Mouse (Mus musculus): ENCODE data around the gene Spock1. TPM values are rescaled to one million over a fixed set of nuclear protein-coding genes. Genes with fewer than 3 reads are reported as not detected.

The Spock1 gene
- polyA plus RNA-seq, 1 experiment from 2014 or later: 31.2 TPM

DNA sequence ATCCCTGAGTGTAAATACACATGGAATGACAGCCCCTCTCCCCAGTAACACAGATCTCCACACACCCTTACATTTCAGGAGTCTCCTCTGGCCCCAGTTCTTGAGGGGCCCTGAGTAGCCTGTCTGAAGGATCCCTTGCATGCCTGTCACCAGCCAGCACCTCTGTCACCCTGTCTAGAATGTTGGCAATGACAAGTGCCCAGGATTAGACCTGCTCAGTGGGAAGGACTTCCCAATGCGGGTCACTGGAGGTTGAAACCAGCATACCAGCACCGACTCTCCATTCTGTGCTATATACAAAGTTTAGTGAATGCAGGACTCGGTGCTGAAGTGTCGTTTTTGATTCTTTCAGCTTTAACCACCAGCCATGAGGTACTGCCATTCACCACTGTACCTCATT is 266.5 kb downstream of the Spock1 start:
- no peak overlapping the region for H3K27ac ChIP-seq (ENCODE audit: low read depth, low read length)
- no peak overlapping the region for H3K4me2 ChIP-seq (ENCODE audit: low read length)
- H3K9ac ChIP-seq (ENCODE audit: low read length): no peak overlapping the region
- no peak for DNase-seq (ENCODE audit: low spot score)
- 80% methylated on average over 4 of the region's 4 CpGs for WGBS
- no peaks in the 10 kb centered on the region for H3K27me3 ChIP-seq (replicated peaks; ENCODE audit: control insufficient read depth, insufficient read depth, low read length)
- no peak overlapping the region for H3K4me3 ChIP-seq (ENCODE audit: low read depth, low read length)
- no peak for ATAC-seq
- peaks cover 7% of the 10 kb centered on the region for H3K4me1 ChIP-seq (ENCODE audit: control insufficient read depth, insufficient read depth, low read length)
- no peaks in the 10 kb centered on the region for H3K9me3 ChIP-seq (replicated peaks; ENCODE audit: control insufficient read depth, low read length)
- H3K36me3 ChIP-seq (ENCODE audit: control insufficient read depth, insufficient read depth, low read length): no peaks in the 10 kb centered on the region

DNA sequence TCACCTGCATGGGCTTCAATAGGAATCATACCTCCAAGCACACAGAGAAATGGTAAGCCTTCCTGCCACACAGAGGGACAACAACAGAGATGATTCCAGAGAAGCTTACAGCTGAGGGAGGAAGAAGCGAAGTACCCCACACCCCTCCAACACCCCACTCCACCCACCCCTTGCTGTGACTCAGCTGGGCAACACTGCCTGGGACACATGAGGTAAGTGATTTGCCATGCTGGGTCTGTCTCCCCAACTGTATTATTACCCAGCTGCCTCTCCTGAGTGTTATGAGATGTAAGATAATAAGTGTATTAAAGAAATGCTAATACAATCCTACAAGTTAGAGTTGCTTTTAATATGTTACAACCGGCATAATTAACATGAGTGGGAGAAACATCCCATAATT is 267.2 kb downstream of the Spock1 start:
- Histone ChIP-seq H3K9ac (ENCODE audit: low read length) (no peak overlapping the region), H3K9me3 (replicated peaks; ENCODE audit: control insufficient read depth, low read length) (no peaks in the 10 kb centered on the region), H3K4me3 (ENCODE audit: low read depth, low read length) (no peak overlapping the region), H3K4me2 (ENCODE audit: low read length) (no peak overlapping the region), H3K4me1 (ENCODE audit: control insufficient read depth, insufficient read depth, low read length) (peaks cover 10% of the 10 kb centered on the region), H3K27ac (ENCODE audit: low read depth, low read length) (no peak overlapping the region), H3K27me3 (replicated peaks; ENCODE audit: control insufficient read depth, insufficient read depth, low read length) (no peaks in the 10 kb centered on the region), H3K36me3 (ENCODE audit: control insufficient read depth, insufficient read depth, low read length) (no peaks in the 10 kb centered on the region)
- ATAC-seq: no peak
- DNase-seq (ENCODE audit: low spot score): no peak
- 89% methylated on average over 2 of the region's 2 CpGs for WGBS

DNA sequence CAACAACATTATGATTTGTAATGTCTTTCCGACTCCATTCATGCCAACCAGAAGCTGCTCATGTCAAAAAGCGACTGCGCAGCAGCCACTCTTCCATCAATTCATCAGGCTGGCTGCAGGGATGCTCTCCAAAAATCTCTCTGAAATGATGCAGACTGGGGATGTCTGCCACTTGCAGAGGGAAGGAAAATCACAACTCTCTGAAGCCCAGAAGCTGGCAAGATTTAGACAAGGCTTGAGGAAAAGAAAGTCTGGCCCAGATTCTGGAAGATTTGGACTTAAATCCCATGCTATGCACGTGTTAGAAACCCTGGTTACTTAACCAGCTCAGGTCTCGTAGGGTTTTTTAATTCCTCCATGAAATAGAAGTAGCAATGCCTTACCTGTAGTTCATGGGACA is 269.3 kb downstream of the Spock1 start:
- H3K4me1 ChIP-seq (ENCODE audit: control insufficient read depth, insufficient read depth, low read length): peaks cover 13% of the 10 kb centered on the region
- H3K27ac ChIP-seq (ENCODE audit: low read depth, low read length): no peak overlapping the region
- 81% methylated on average over 5 of the region's 5 CpGs for WGBS
- H3K36me3 ChIP-seq (ENCODE audit: control insufficient read depth, insufficient read depth, low read length): no peaks in the 10 kb centered on the region
- ATAC-seq (no peak), DNase-seq (ENCODE audit: low spot score) (peak; percentile 53)
- H3K9ac ChIP-seq (ENCODE audit: low read length): no peak overlapping the region
- no peak overlapping the region for H3K4me3 ChIP-seq (ENCODE audit: low read depth, low read length)
- H3K27me3 ChIP-seq (replicated peaks; ENCODE audit: control insufficient read depth, insufficient read depth, low read length): no peaks in the 10 kb centered on the region
- no peaks in the 10 kb centered on the region for H3K9me3 ChIP-seq (replicated peaks; ENCODE audit: control insufficient read depth, low read length)
- H3K4me2 ChIP-seq (ENCODE audit: low read length): no peak overlapping the region

DNA sequence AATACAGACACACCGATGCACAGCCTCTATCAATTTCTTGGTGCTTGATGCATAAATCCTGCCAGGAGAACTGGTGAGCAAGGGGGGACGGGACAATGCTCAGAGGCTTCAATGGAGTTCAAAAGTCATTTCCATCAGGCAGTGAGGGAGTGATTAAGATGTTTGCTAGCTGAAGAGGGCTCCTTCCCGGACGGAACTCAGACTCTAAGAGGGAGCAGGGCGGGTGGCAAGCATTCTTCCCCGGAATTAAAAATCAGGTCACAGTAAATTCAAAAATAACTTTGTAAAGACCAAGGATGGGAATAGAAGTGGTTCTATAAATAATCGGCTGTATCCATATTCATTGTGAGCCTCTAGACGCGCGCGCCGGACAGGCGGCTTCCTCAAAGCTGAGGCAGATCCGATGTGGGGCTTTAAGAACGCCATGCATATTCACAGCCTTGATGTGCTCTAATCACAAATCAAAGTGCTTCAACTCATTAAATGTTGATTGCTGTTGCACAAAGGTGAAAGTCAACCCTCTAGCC is 270.5 kb downstream of the Spock1 start:
- Histone ChIP-seq H3K4me3 (ENCODE audit: low read depth, low read length) (no peak overlapping the region), H3K27ac (ENCODE audit: low read depth, low read length) (0 out of 2 replicates have a peak overlapping the region, but pooled peaks have one; percentile 65), H3K4me1 (ENCODE audit: control insufficient read depth, insufficient read depth, low read length) (peaks cover 8% of the 10 kb centered on the region; the same call in 1 of the 2 replicates), H3K9me3 (replicated peaks; ENCODE audit: control insufficient read depth, low read length) (no peaks in the 10 kb centered on the region), H3K9ac (ENCODE audit: low read length) (no peak overlapping the region), H3K4me2 (ENCODE audit: low read length) (no peak overlapping the region), H3K27me3 (replicated peaks; ENCODE audit: control insufficient read depth, insufficient read depth, low read length) (no peaks in the 10 kb centered on the region), H3K36me3 (ENCODE audit: control insufficient read depth, insufficient read depth, low read length) (no peaks in the 10 kb centered on the region)
- DNase-seq (ENCODE audit: low spot score) (no peak), ATAC-seq (no peak)
- WGBS: 60% methylated on average over 15 of the region's 15 CpGs

DNA sequence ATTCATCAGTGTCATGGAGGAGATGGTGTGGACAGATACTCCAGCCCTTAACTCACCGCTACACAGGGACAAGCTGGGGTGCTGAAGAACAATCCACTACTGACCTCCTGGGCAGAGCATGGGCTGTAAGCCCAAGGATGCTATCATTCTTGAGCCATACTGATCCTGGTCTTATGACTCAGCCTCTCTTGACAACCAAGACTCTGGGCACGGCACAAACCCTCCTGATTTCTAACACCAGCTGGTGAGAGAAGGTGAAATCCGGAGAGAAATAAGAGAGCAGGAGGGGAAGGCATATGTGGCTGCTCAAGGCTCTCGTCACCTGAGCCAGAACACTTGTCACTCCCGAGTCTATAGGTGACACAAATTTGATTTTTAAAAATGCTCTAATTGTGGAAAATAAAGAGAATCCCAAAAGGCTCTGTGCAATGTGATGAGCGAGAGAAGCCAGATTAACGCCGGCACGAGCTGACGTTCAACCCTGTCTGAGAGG is 271.0 kb downstream of the Spock1 start:
- no peaks in the 10 kb centered on the region for H3K36me3 ChIP-seq (ENCODE audit: control insufficient read depth, insufficient read depth, low read length)
- ATAC-seq (peak; percentile 37; the same call in 1 of the 2 replicates), DNase-seq (ENCODE audit: low spot score) (no peak)
- 69% methylated on average over 10 of the region's 10 CpGs for WGBS
- H3K4me1 ChIP-seq (ENCODE audit: control insufficient read depth, insufficient read depth, low read length): peaks cover 8% of the 10 kb centered on the region; the same call in 1 of the 2 replicates
- H3K27me3 ChIP-seq (replicated peaks; ENCODE audit: control insufficient read depth, insufficient read depth, low read length): no peaks in the 10 kb centered on the region
- no peak overlapping the region for H3K4me2 ChIP-seq (ENCODE audit: low read length)
- H3K4me3 ChIP-seq (ENCODE audit: low read depth, low read length): no peak overlapping the region
- H3K9ac ChIP-seq (ENCODE audit: low read length): no peak overlapping the region
- no peaks in the 10 kb centered on the region for H3K9me3 ChIP-seq (replicated peaks; ENCODE audit: control insufficient read depth, low read length)
- peak overlapping the region; percentile 65; the same call in 1 of the 2 replicates for H3K27ac ChIP-seq (ENCODE audit: low read depth, low read length)

DNA sequence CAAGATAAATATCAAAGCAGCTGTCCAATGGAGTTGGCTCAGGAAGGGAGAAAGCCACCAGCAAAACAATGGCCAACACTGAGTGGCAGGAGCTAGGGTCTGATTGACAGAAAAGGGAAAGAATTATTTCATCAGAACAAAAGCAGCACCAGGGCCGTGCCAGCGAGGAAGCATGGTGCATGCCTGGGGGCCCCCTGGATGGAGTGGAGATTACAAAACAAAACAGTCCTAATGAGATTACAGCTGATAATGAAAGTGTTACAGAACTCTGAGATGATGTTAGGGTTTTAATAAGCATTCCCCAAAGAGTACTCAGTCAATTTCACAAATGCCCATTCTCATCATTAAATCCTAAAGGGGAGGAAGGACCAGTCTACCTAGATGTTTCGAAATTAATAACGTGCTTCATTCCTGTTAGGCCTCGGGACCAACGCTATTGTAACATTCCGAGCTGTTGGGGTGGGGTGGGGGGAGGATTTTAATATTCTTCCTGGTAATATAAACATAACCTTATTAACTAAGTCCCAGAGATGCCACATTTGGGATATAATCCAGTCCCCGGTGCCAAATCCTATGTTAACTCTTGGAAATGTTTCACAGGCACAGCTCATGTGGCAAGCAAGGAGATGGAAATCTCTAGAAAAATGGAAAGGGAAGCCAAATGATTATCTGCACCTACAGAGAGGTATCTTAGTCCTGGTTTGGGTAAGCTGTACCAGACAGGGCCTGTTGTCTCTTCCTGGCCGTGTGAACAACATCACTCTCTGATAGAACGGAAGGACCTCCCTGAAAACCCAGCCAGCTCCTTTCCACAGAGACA is 271.7 kb downstream of the Spock1 start:
- no peak overlapping the region for H3K4me2 ChIP-seq (ENCODE audit: low read length)
- WGBS: 53% methylated on average over 10 of the region's 10 CpGs
- H3K9ac ChIP-seq (ENCODE audit: low read length): no peak overlapping the region
- no peaks in the 10 kb centered on the region for H3K9me3 ChIP-seq (replicated peaks; ENCODE audit: control insufficient read depth, low read length)
- ATAC-seq: no peak
- no peak for DNase-seq (ENCODE audit: low spot score)
- peaks cover 8% of the 10 kb centered on the region; the same call in 1 of the 2 replicates for H3K4me1 ChIP-seq (ENCODE audit: control insufficient read depth, insufficient read depth, low read length)
- H3K4me3 ChIP-seq (ENCODE audit: low read depth, low read length): no peak overlapping the region
- H3K27me3 ChIP-seq (replicated peaks; ENCODE audit: control insufficient read depth, insufficient read depth, low read length): no peaks in the 10 kb centered on the region
- H3K36me3 ChIP-seq (ENCODE audit: control insufficient read depth, insufficient read depth, low read length): no peaks in the 10 kb centered on the region
- H3K27ac ChIP-seq (ENCODE audit: low read depth, low read length): peak overlapping the region; percentile 65; the same call in 1 of the 2 replicates

DNA sequence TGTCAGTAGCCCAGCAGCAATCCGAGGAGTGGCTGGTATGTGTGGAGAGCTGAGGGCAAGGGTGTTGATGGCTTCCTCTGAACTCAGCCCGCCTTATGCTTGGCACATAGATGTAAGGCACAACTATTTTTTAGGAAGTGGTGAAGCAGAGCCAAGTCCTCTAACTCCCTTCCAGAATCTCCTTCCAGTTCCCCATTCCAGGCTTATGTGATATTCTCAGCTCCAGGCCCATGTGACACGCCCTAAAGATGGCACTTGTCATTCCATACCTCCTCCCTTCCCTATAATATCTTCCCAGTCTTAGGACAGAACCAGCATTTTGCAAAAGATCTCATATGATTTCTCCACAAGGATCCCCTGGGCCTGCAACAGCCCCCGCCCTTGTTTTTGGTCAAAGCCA is 277.6 kb downstream of the Spock1 start:
- Histone ChIP-seq H3K4me1 (ENCODE audit: control insufficient read depth, insufficient read depth, low read length) (no peaks in the 10 kb centered on the region), H3K4me2 (ENCODE audit: low read length) (no peak overlapping the region), H3K9ac (ENCODE audit: low read length) (no peak overlapping the region), H3K4me3 (ENCODE audit: low read depth, low read length) (no peak overlapping the region), H3K36me3 (ENCODE audit: control insufficient read depth, insufficient read depth, low read length) (no peaks in the 10 kb centered on the region), H3K27ac (ENCODE audit: low read depth, low read length) (no peak overlapping the region), H3K9me3 (replicated peaks; ENCODE audit: control insufficient read depth, low read length) (no peaks in the 10 kb centered on the region), H3K27me3 (replicated peaks; ENCODE audit: control insufficient read depth, insufficient read depth, low read length) (no peaks in the 10 kb centered on the region)
- ATAC-seq: no peak
- 90% methylated on average over 4 of the region's 4 CpGs for WGBS
- no peak for DNase-seq (ENCODE audit: low spot score)

DNA sequence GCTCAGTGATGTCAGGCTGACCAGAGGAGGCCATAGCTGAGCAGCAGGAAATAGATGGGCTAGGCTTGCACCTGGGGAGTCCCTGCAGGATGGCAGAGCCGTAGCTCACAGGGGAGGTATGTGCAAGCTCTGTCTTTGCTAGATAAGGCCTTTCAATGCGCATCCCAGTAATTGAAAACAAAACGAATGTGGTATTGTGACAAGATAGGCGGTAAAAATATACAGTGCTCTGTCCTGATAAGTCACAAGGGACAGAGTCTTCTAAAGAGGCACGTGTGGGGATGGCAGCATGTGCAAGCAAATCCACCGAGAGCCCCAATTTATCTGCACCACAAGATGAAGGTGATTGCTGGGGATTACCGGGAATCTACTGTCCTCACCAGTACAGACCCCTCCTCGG is 279.9 kb downstream of the Spock1 start:
- Histone ChIP-seq H3K9ac (ENCODE audit: low read length) (no peak overlapping the region), H3K27me3 (replicated peaks; ENCODE audit: control insufficient read depth, insufficient read depth, low read length) (no peaks in the 10 kb centered on the region), H3K9me3 (replicated peaks; ENCODE audit: control insufficient read depth, low read length) (no peaks in the 10 kb centered on the region), H3K4me3 (ENCODE audit: low read depth, low read length) (no peak overlapping the region), H3K4me2 (ENCODE audit: low read length) (no peak overlapping the region), H3K36me3 (ENCODE audit: control insufficient read depth, insufficient read depth, low read length) (no peaks in the 10 kb centered on the region), H3K4me1 (ENCODE audit: control insufficient read depth, insufficient read depth, low read length) (no peaks in the 10 kb centered on the region), H3K27ac (ENCODE audit: low read depth, low read length) (no peak overlapping the region)
- ATAC-seq (no peak), DNase-seq (ENCODE audit: low spot score) (no peak)
- 75% methylated on average over 8 of the region's 8 CpGs for WGBS

DNA sequence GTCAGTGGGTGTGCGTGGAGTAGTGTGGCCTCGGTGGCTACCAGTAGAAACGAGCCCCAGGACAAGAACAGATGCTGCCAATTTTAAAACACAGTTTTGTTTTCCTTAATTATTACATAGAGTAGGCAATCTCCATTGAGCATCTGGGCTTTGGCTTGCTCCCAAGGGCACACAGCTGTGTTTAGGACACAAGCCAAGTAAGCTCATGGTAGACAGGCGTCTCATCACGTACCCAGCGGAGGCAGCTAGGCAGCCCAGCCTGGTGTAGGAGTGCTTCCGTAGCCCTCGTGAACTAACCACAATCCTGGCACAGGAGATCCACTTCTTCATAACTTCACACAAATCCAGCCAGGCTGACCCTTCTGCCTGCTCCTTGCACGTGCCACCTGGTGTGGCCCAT is 281.7 kb downstream of the Spock1 start:
- DNase-seq (ENCODE audit: low spot score) (peak; percentile 55), ATAC-seq (0 out of 2 replicates have a peak, but pooled peaks have one; percentile 32)
- Histone ChIP-seq H3K27me3 (replicated peaks; ENCODE audit: control insufficient read depth, insufficient read depth, low read length) (no peaks in the 10 kb centered on the region), H3K4me1 (ENCODE audit: control insufficient read depth, insufficient read depth, low read length) (no peaks in the 10 kb centered on the region), H3K4me2 (ENCODE audit: low read length) (no peak overlapping the region), H3K9ac (ENCODE audit: low read length) (no peak overlapping the region), H3K4me3 (ENCODE audit: low read depth, low read length) (no peak overlapping the region), H3K27ac (ENCODE audit: low read depth, low read length) (no peak overlapping the region), H3K36me3 (ENCODE audit: control insufficient read depth, insufficient read depth, low read length) (no peaks in the 10 kb centered on the region), H3K9me3 (replicated peaks; ENCODE audit: control insufficient read depth, low read length) (0 out of 2 replicates have a peak, but pooled peaks cover 11% of the 10 kb centered on the region)
- WGBS: 68% methylated on average over 9 of the region's 9 CpGs

All from forebrain, embryonic 14.5 days (tissue).